37 mouse cellular contexts compared by ENCODE assay signal in the genomic region with DNA sequence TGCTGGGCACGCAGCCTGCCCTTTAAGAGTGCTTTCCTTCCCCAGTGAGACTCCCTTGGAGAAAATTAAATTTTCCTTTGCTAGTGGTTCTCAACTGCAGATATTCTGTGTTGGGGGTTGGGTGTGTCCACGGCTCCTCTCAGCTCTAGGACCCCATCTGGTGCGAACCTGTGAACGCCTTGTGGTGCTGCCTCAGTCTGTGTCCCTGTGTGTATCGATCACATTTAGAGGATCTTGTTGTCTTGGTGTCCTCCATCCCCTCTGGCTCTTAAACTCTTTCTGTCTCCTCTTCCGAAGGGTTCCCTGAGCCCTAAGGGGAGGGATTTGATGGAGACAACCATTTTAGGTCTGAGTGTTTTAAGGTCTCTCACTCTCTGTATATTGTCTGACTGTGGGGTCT. TPM values are rescaled to one million over a fixed set of nuclear protein-coding genes. Genes with fewer than 3 reads are reported as not detected.
"Had no signal": no experiment of that assay in that cellular context is flagged by ENCODE, and none has a peak within 500 bp of the region (broad histone marks: within the 10 kb centered on the region; RNA-seq: fewer than 3 reads in every experiment).

No protein-coding gene starts in this region.

- H3K27me3 ChIP-seq: heart, embryonic 13.5 days; heart, embryonic 15.5 days; hindbrain, embryonic 12.5 days; hindbrain, embryonic 13.5 days; hindbrain, embryonic 15.5 days; intestine, embryonic 15.5 days; kidney, embryonic 15.5 days had no signal

- H3K36me3 ChIP-seq: heart, embryonic 13.5 days; heart, embryonic 15.5 days; hindbrain, embryonic 10.5 days; hindbrain, embryonic 12.5 days; hindbrain, embryonic 13.5 days; hindbrain, embryonic 15.5 days; intestine, embryonic 15.5 days; kidney, embryonic 15.5 days had no signal

- H3K4me2 ChIP-seq: heart, embryonic 11.5 days; heart, embryonic 13.5 days; heart, embryonic 15.5 days; hindbrain, embryonic 12.5 days; hindbrain, embryonic 13.5 days; hindbrain, embryonic 14.5 days; hindbrain, embryonic 15.5 days; intestine, embryonic 15.5 days; kidney, embryonic 15.5 days had no signal

- H3K4me3 ChIP-seq: heart, embryonic 13.5 days; heart, embryonic 15.5 days; hindbrain, embryonic 10.5 days; hindbrain, embryonic 12.5 days; hindbrain, embryonic 13.5 days; hindbrain, embryonic 15.5 days; intestine, embryonic 15.5 days; kidney, embryonic 15.5 days; layer of hippocampus, adult 2 months; left cerebral cortex, adult 2 months had no signal

- ATAC-seq: hindbrain, embryonic 16.5 days; hindbrain, postnatal 0 days; inflammation-experienced regulatory T-cells, adult 6 months; intestine, embryonic 15.5 days; intestine, embryonic 16.5 days; intestine, postnatal 0 days had no signal

- H3K4me1 ChIP-seq: heart, embryonic 15.5 days; hindbrain, embryonic 15.5 days; intestine, embryonic 15.5 days had no signal

- H3K9ac ChIP-seq: heart, embryonic 13.5 days; heart, embryonic 15.5 days; hindbrain, embryonic 12.5 days; hindbrain, embryonic 13.5 days; hindbrain, embryonic 14.5 days; hindbrain, embryonic 15.5 days; intestine, embryonic 15.5 days; kidney, embryonic 15.5 days had no signal

- DNase-seq: heart, postnatal 10 days; heart, postnatal 14 days; heart, postnatal 36 days; heart, postnatal 4 days; kidney, adult 11 months; kidney, adult 18-20 months; kidney, adult 2 months; kidney, adult 8-10 months; kidney, adult 9 months; kidney, postnatal 10 days; kidney, postnatal 14 days; kidney, postnatal 25 days; kidney, postnatal 36 days; kidney, postnatal 4 days; layer of hippocampus, adult 9-11 months; layer of hippocampus, postnatal 36 days had no signal

- H3K27ac ChIP-seq: heart, embryonic 13.5 days; heart, embryonic 15.5 days; hindbrain, embryonic 10.5 days; hindbrain, embryonic 12.5 days; hindbrain, embryonic 13.5 days; hindbrain, embryonic 14.5 days; hindbrain, embryonic 15.5 days; hindbrain, postnatal 0 days; intestine, embryonic 15.5 days; kidney, embryonic 15.5 days; kidney, postnatal 0 days; layer of hippocampus, adult 2 months; left cerebral cortex, adult 2 months had no signal

- H3K9me3 ChIP-seq: heart, embryonic 13.5 days; heart, embryonic 15.5 days; hindbrain, embryonic 10.5 days; hindbrain, embryonic 12.5 days; hindbrain, embryonic 13.5 days; hindbrain, embryonic 15.5 days; intestine, embryonic 15.5 days; kidney, embryonic 15.5 days had no signal

RNA-seq across cellular contexts. Expression of a gene that starts 55.0 kb away (rescaled TPM):
- total RNA-seq: hematopoietic stem cell, adult 5-6 weeks; hindbrain, postnatal 0 days; layer of hippocampus, postnatal 14 days; layer of hippocampus, postnatal 25 days had no signal
- polyA plus RNA-seq: hindbrain, embryonic 10.5 days; hindbrain, embryonic 13.5 days had no signal
